Mouse (Mus musculus): Measurements from ENCODE around the gene Rbm20. TPM values are rescaled to one million over a fixed set of nuclear protein-coding genes. Genes with fewer than 3 reads are reported as not detected.

The Rbm20 gene
- polyA plus RNA-seq, 1 experiment from 2014 or later = 0.88 TPM

GRCm38 (mm10) chr19:53788621-53789331 is 111.7 kb downstream of the Rbm20 start:
- Histone ChIP-seq H3K4me1 (ENCODE audit: control insufficient read depth, insufficient read depth, low read depth, low read length) (peaks cover 6% of the 10 kb centered on the region), H3K4me3 (ENCODE audit: low read length) (no peak overlapping the region), H3K27ac (ENCODE audit: low read depth, low read length) (no peak overlapping the region), H3K9ac (ENCODE audit: low read depth, low read length) (no peak overlapping the region), H3K9me3 (ENCODE audit: control insufficient read depth, low read length) (no peaks in the 10 kb centered on the region), H3K27me3 (replicated peaks; ENCODE audit: control insufficient read depth, insufficient read depth, low read length) (no peaks in the 10 kb centered on the region), H3K4me2 (ENCODE audit: low read length) (no peak overlapping the region), H3K36me3 (ENCODE audit: control insufficient read depth, insufficient read depth, low read length) (no peaks in the 10 kb centered on the region)
- no peak for ATAC-seq
- 89% methylated on average over 14 of the region's 14 CpGs for WGBS

GRCm38 (mm10) chr19:53789571-53789970 is 112.5 kb downstream of the Rbm20 start:
- no peak overlapping the region for H3K27ac ChIP-seq (ENCODE audit: low read depth, low read length)
- H3K4me2 ChIP-seq (ENCODE audit: low read length) = no peak overlapping the region
- no peaks in the 10 kb centered on the region for H3K9me3 ChIP-seq (ENCODE audit: control insufficient read depth, low read length)
- no peaks in the 10 kb centered on the region for H3K36me3 ChIP-seq (ENCODE audit: control insufficient read depth, insufficient read depth, low read length)
- no peak for ATAC-seq
- H3K4me1 ChIP-seq (ENCODE audit: control insufficient read depth, insufficient read depth, low read depth, low read length) = peaks cover 6% of the 10 kb centered on the region
- H3K27me3 ChIP-seq (replicated peaks; ENCODE audit: control insufficient read depth, insufficient read depth, low read length) = no peaks in the 10 kb centered on the region
- no peak overlapping the region for H3K4me3 ChIP-seq (ENCODE audit: low read length)
- no peak overlapping the region for H3K9ac ChIP-seq (ENCODE audit: low read depth, low read length)
- 78% methylated on average over 7 of the region's 7 CpGs for WGBS

- H3K4me3 ChIP-seq (ENCODE audit: low read length) = no peak overlapping the region
- WGBS = 79% methylated on average over 20 of the region's 20 CpGs
- H3K36me3 ChIP-seq (ENCODE audit: control insufficient read depth, insufficient read depth, low read length) = no peaks in the 10 kb centered on the region
- H3K9me3 ChIP-seq (ENCODE audit: control insufficient read depth, low read length) = no peaks in the 10 kb centered on the region
- H3K4me1 ChIP-seq (ENCODE audit: control insufficient read depth, insufficient read depth, low read depth, low read length) = no peaks in the 10 kb centered on the region
- H3K9ac ChIP-seq (ENCODE audit: low read depth, low read length) = no peak overlapping the region
- H3K27me3 ChIP-seq (replicated peaks; ENCODE audit: control insufficient read depth, insufficient read depth, low read length) = no peaks in the 10 kb centered on the region
- H3K27ac ChIP-seq (ENCODE audit: low read depth, low read length) = no peak overlapping the region
- no peak for ATAC-seq
- no peak overlapping the region for H3K4me2 ChIP-seq (ENCODE audit: low read length)
Measured at GRCm38 (mm10) chr19:53791751-53792720, 114.9 kb downstream of the Rbm20 start.

GRCm38 (mm10) chr19:53792976-53793897 is 116.1 kb downstream of the Rbm20 start:
- Histone ChIP-seq H3K4me1 (ENCODE audit: control insufficient read depth, insufficient read depth, low read depth, low read length) (no peaks in the 10 kb centered on the region), H3K9me3 (ENCODE audit: control insufficient read depth, low read length) (no peaks in the 10 kb centered on the region), H3K27ac (ENCODE audit: low read depth, low read length) (no peak overlapping the region), H3K27me3 (replicated peaks; ENCODE audit: control insufficient read depth, insufficient read depth, low read length) (no peaks in the 10 kb centered on the region), H3K4me3 (ENCODE audit: low read length) (no peak overlapping the region), H3K36me3 (ENCODE audit: control insufficient read depth, insufficient read depth, low read length) (no peaks in the 10 kb centered on the region), H3K9ac (ENCODE audit: low read depth, low read length) (no peak overlapping the region), H3K4me2 (ENCODE audit: low read length) (no peak overlapping the region)
- 86% methylated on average over 37 of the region's 37 CpGs for WGBS
- no peak for ATAC-seq

- 83% methylated on average over 23 of the region's 23 CpGs for WGBS
- no peaks in the 10 kb centered on the region for H3K4me1 ChIP-seq (ENCODE audit: control insufficient read depth, insufficient read depth, low read depth, low read length)
- H3K9me3 ChIP-seq (ENCODE audit: control insufficient read depth, low read length) = no peaks in the 10 kb centered on the region
- no peak overlapping the region for H3K4me3 ChIP-seq (ENCODE audit: low read length)
- H3K9ac ChIP-seq (ENCODE audit: low read depth, low read length) = no peak overlapping the region
- H3K27me3 ChIP-seq (replicated peaks; ENCODE audit: control insufficient read depth, insufficient read depth, low read length) = no peaks in the 10 kb centered on the region
- no peak overlapping the region for H3K27ac ChIP-seq (ENCODE audit: low read depth, low read length)
- no peak overlapping the region for H3K4me2 ChIP-seq (ENCODE audit: low read length)
- H3K36me3 ChIP-seq (ENCODE audit: control insufficient read depth, insufficient read depth, low read length) = no peaks in the 10 kb centered on the region
- no peak for ATAC-seq
Measured at GRCm38 (mm10) chr19:53793994-53794890, 117.1 kb downstream of the Rbm20 start.

- H3K27ac ChIP-seq (ENCODE audit: low read depth, low read length) = no peak overlapping the region
- H3K4me1 ChIP-seq (ENCODE audit: control insufficient read depth, insufficient read depth, low read depth, low read length) = no peaks in the 10 kb centered on the region
- no peak overlapping the region for H3K4me3 ChIP-seq (ENCODE audit: low read length)
- no peak overlapping the region for H3K9ac ChIP-seq (ENCODE audit: low read depth, low read length)
- H3K27me3 ChIP-seq (replicated peaks; ENCODE audit: control insufficient read depth, insufficient read depth, low read length) = no peaks in the 10 kb centered on the region
- WGBS = 83% methylated on average over 4 of the region's 4 CpGs
- no peaks in the 10 kb centered on the region for H3K9me3 ChIP-seq (ENCODE audit: control insufficient read depth, low read length)
- no peak for ATAC-seq
- no peaks in the 10 kb centered on the region for H3K36me3 ChIP-seq (ENCODE audit: control insufficient read depth, insufficient read depth, low read length)
- no peak overlapping the region for H3K4me2 ChIP-seq (ENCODE audit: low read length)
Measured at GRCm38 (mm10) chr19:53794996-53795395, 117.9 kb downstream of the Rbm20 start.

- 83% methylated on average over 5 of the region's 5 CpGs for WGBS
- Histone ChIP-seq H3K9ac (ENCODE audit: low read depth, low read length) (no peak overlapping the region), H3K9me3 (ENCODE audit: control insufficient read depth, low read length) (no peaks in the 10 kb centered on the region), H3K27ac (ENCODE audit: low read depth, low read length) (no peak overlapping the region), H3K4me3 (ENCODE audit: low read length) (no peak overlapping the region), H3K27me3 (replicated peaks; ENCODE audit: control insufficient read depth, insufficient read depth, low read length) (no peaks in the 10 kb centered on the region), H3K36me3 (ENCODE audit: control insufficient read depth, insufficient read depth, low read length) (no peaks in the 10 kb centered on the region), H3K4me2 (ENCODE audit: low read length) (no peak overlapping the region), H3K4me1 (ENCODE audit: control insufficient read depth, insufficient read depth, low read depth, low read length) (no peaks in the 10 kb centered on the region)
- ATAC-seq = no peak
Measured at GRCm38 (mm10) chr19:53796020-53796419, 118.9 kb downstream of the Rbm20 start.

GRCm38 (mm10) chr19:53797770-53798169 is 120.7 kb downstream of the Rbm20 start:
- ATAC-seq = no peak

More at GRCm38 (mm10) chr19:53797770-53798169, 120.7 kb downstream of the Rbm20 start:
- no peak overlapping the region for H3K4me2 ChIP-seq (ENCODE audit: low read length)
- H3K27ac ChIP-seq (ENCODE audit: low read depth, low read length) = no peak overlapping the region
- 82% methylated on average over 10 of the region's 10 CpGs for WGBS
- H3K36me3 ChIP-seq (ENCODE audit: control insufficient read depth, insufficient read depth, low read length) = no peaks in the 10 kb centered on the region
- no peak overlapping the region for H3K9ac ChIP-seq (ENCODE audit: low read depth, low read length)
- no peaks in the 10 kb centered on the region for H3K27me3 ChIP-seq (replicated peaks; ENCODE audit: control insufficient read depth, insufficient read depth, low read length)
- no peaks in the 10 kb centered on the region for H3K4me1 ChIP-seq (ENCODE audit: control insufficient read depth, insufficient read depth, low read depth, low read length)
- H3K9me3 ChIP-seq (ENCODE audit: control insufficient read depth, low read length) = no peaks in the 10 kb centered on the region
- no peak overlapping the region for H3K4me3 ChIP-seq (ENCODE audit: low read length)
